Mouse (Mus musculus) liver, embryonic 14.5 days (tissue): Measurements from ENCODE around the gene Dapk3.

ENCODE experiments used
- CTCF ChIP-seq: IDR thresholded peaks from 2 replicates; pipeline ENCODE4 v1.5.1; 2016; ENCODE audit warnings: antibody characterized with exemption, low read depth, control low read depth
- EP300 ChIP-seq: IDR thresholded peaks from 2 replicates; pipeline ENCODE4 v1.6.1; 2016; ENCODE audit warnings: antibody characterized with exemption, low read depth

DNA sequence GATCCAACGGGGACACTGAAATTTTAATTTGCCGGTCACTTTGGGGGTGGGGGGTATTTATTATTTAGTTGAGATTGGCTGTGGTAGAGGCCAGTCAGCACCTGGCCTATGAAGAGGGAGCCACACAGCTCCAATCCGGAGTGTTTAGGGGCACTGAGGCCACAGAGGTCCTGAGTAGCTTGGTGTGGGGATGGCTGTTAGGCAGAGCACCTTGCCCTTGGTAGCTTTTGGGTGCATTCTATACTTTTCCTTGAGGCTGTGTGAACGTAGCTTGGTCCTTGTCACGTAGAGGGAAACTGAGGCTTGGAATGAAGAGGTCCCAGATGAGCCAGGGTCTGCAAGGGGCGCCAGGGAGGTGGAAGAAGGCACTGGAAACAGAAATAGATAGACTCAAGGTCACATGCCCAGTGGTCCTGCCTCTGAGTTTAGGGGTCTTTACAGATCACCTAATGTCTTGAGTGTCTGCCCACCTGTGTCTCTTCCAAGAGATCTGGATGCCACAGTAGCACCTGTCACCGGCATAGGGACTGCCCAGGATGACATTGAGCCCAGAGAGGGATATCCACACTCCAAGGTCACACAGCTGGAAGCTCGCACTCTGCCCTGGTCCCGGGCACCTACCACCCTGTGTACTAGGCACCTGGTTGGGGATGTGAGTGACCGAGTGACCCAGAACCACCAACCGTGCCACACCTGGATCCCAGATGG is 43.8 kb upstream of the Dapk3 start:
- TF ChIP-seq CTCF (no peak), EP300 (no peak)
